Mouse (Mus musculus): ENCODE measurements around the gene Krr1. TPM values are rescaled to one million over a fixed set of nuclear protein-coding genes. Genes with fewer than 3 reads are reported as not detected.
"Not testable (repeated sequence)": the region's sequence is repeated elsewhere in the genome, so short reads cannot be mapped to it uniquely, and the experiment has no call there.

The Krr1 gene
- polyA plus RNA-seq, 1 experiment from 2014 or later, result 35.7 TPM

- not testable (repeated sequence) for H3K27me3 ChIP-seq (replicated peaks; ENCODE audit: control insufficient read depth, insufficient read depth, low read length); H3K4me1 ChIP-seq (ENCODE audit: control insufficient read depth, insufficient read depth, low read length); ATAC-seq; H3K27ac ChIP-seq (ENCODE audit: low read length); H3K4me2 ChIP-seq (ENCODE audit: low read depth, low read length); H3K9me3 ChIP-seq (ENCODE audit: control insufficient read depth, low read length); H3K36me3 ChIP-seq (ENCODE audit: control insufficient read depth, insufficient read depth, low read length); H3K9ac ChIP-seq (ENCODE audit: low read depth, low read length); H3K4me3 ChIP-seq (ENCODE audit: low read length)
- 79% methylated on average over 3 of the region's 3 CpGs for WGBS
These were observed 56.2 kb downstream of the Krr1 start for GRCm38 (mm10) chr10:112028689-112029088.

Other genes starting within 250 kb of the Krr1 start
- 13.5 and 14.6 TPM in 2 replicates for gene Glipr1, start 30.0 kb downstream of the Krr1 start, polyA plus RNA-seq (2015; fragmentation: Nextera tagmentation; extraction: Ambion mirVana)
- not detected in 2 replicates for gene Glipr1l1, start 87.5 kb downstream of the Krr1 start, polyA plus RNA-seq (2015; fragmentation: Nextera tagmentation; extraction: Ambion mirVana)
- gene Glipr1l2, start 110.7 kb downstream of the Krr1 start, polyA plus RNA-seq (2015; fragmentation: Nextera tagmentation; extraction: Ambion mirVana), result not detected in 2 replicates
- not detected in 2 replicates for gene Glipr1l3, start 187.7 kb downstream of the Krr1 start, polyA plus RNA-seq (2015; fragmentation: Nextera tagmentation; extraction: Ambion mirVana)
- 0.09 and 0.11 TPM in 2 replicates for gene Caps2, start 191.0 kb downstream of the Krr1 start, polyA plus RNA-seq (2015; fragmentation: Nextera tagmentation; extraction: Ambion mirVana)